Mouse (Mus musculus) cortical plate, adult 2 months (tissue): ENCODE results near the gene Siae.

Experiments
- CTCF ChIP-seq: fragments of 200-500 bp; IDR thresholded peaks from 2 replicates; pipeline ENCODE4 v1.5.1; 2011; ENCODE audit warnings: mild to moderate bottlenecking, control low read depth, low read length; ENCODE audit not compliant: insufficient read depth; ENCODE audit errors: extremely low read depth
- POLR2A ChIP-seq: fragments of 200-500 bp; IDR thresholded peaks from 2 replicates; pipeline ENCODE4 v1.6.1; 2011; ENCODE audit warnings: mild to moderate bottlenecking, low read length, control low read depth; ENCODE audit not compliant: insufficient read depth; ENCODE audit errors: extremely low read depth

- TF ChIP-seq CTCF (no peak), POLR2A (no peak)
These were observed 78.8 kb downstream of the Siae start for GRCm38 (mm10) chr9:37634269-37634668.
